Mouse (Mus musculus) WW6 (cell line): ENCODE results near the gene Olfr1012.
"Not testable (repeated sequence)": the region's sequence is repeated elsewhere in the genome, so short reads cannot be mapped to it uniquely, and the experiment has no call there.

ENCODE experiments used
- DNase-seq: peaks from one replicate; pipeline ENCODE4 v3.0.0-alpha.2; 2013; ENCODE audit warnings: low read depth, low spot score

The Olfr1012 gene

GRCm38 (mm10) chr2:85762666-85763065, at the start of gene Olfr1012:
Gene Olfr1012, minus strand, starts transcription at chr2:85762766.
- DNase-seq: no peak

GRCm38 (mm10) chr2:85804501-85804900, 41.9 kb upstream of the Olfr1012 start:
- no peak for DNase-seq

GRCm38 (mm10) chr2:85802444-85802843, 39.9 kb upstream of the Olfr1012 start, which contains the start of gene Olfr1016:
Gene Olfr1016, minus strand, starts transcription at chr2:85802544.
- no peak for DNase-seq

- DNase-seq: no peak
Measured at GRCm38 (mm10) chr2:85792331-85792730, 29.8 kb upstream of the Olfr1012 start.

- DNase-seq: no peak
Measured at GRCm38 (mm10) chr2:85781717-85782116, 19.2 kb upstream of the Olfr1012 start, which contains the start of gene Olfr1015. Gene Olfr1015, plus strand, starts transcription at chr2:85782017.

GRCm38 (mm10) chr2:85772413-85772812, 9.8 kb upstream of the Olfr1012 start, which contains the start of gene Olfr1014:
Gene Olfr1014, plus strand, starts transcription at chr2:85772713.
- no peak for DNase-seq

- DNase-seq: no peak
Measured at GRCm38 (mm10) chr2:85766798-85767197, 4.2 kb upstream of the Olfr1012 start, which contains the start of gene Olfr1013. Gene Olfr1013, plus strand, starts transcription at chr2:85767098.

- no peak for DNase-seq
Measured at GRCm38 (mm10) chr2:85753822-85754221, 8.7 kb downstream of the Olfr1012 start.

- DNase-seq: peak; percentile 1
Measured at GRCm38 (mm10) chr2:85725793-85726192, 36.8 kb downstream of the Olfr1012 start.

GRCm38 (mm10) chr2:85715119-85715518, 47.4 kb downstream of the Olfr1012 start, which contains the start of gene Olfr1009:
Gene Olfr1009, plus strand, starts transcription at chr2:85715419.
- no peak for DNase-seq

GRCm38 (mm10) chr2:85711159-85711558, 51.4 kb downstream of the Olfr1012 start:
- DNase-seq: no peak

GRCm38 (mm10) chr2:85710680-85711079, 51.9 kb downstream of the Olfr1012 start:
- DNase-seq: not testable (repeated sequence)
